Mouse (Mus musculus): ENCODE measurements at regions not wholly inside any gene's neighbourhood (a gene's known extent, or its start where the extent isn't known, plus 50 kb on each side); places are given as distances from the start of the nearest gene placed in this dataset.
"Not testable (repeated sequence)": the region's sequence is repeated elsewhere in the genome, so short reads cannot be mapped to it uniquely, and the experiment has no call there.

DNA sequence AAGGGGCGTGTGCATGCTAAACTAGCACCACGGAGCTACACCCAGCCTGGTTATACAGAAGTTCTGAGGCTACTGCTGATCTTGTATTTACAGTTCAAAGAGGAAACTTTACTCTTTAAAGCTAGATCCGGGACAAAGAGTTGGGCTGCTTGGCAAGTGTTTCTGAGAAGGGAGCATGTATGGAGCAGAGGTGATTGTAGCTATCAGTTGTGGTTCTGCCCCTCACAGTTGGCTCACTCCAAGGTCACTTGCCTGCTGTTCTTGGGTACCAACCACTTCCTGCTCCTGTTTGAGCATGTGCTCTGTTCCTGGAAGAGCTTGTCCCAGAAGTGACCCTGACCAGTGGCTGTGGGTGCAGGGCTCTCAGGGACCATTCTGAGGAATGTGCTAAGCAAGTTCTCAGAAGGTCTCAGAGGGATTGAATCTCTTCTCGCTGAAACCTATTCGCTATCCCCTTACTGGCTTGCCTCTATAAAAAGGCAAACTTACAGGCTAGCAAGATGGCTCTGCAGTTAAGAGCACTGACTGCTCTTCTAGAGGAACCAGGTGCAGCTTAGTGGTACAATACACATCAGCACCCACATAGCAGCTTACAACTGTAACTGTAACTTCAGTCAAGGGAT lies 94.9 kb upstream of the Max start:
- no peak for DNase-seq (ENCODE audit: low spot score in 2 of 2)

DNA sequence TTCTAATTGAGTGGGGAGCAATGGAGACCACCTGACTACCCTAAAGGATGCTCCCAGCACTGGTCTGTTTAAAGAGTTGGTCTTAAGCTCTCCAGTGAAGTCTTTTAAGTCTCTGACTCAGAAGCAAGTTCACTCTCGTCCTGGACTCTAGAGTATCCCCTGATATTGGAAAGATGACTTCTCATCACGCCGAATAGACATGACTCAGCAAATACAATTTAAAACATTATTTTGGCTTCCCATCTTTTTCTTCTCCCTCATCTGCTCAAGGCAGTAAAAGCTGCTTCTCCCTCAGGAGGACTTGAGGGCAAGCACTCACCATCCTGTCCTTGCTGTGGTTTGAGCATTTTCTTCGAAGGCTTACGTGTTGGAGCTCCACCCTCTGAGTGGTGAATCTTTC lies 92.7 kb upstream of the Max start:
- DNase-seq (ENCODE audit: low spot score in 2 of 2): no peak

DNA sequence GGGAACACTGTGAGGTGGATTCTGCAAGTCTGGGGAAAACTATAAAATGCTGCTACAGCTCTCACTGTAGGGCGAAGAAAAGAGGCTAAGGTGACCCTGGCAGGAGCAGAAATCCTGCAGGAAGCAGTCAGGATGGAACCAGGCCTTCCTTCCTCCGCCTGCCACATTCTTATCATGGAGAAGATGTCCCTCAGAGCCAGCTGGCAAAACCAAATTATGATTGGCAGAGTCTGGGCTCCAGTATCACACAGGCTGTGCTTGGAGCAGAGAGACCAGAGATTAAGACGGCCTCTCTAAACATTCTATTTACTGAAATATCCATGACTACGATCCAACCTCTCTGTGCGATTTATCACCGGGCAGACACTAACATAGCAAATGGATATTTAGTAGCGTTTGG lies 92.2 kb upstream of the Max start:
- DNase-seq (ENCODE audit: low spot score in 2 of 2): no peak

DNA sequence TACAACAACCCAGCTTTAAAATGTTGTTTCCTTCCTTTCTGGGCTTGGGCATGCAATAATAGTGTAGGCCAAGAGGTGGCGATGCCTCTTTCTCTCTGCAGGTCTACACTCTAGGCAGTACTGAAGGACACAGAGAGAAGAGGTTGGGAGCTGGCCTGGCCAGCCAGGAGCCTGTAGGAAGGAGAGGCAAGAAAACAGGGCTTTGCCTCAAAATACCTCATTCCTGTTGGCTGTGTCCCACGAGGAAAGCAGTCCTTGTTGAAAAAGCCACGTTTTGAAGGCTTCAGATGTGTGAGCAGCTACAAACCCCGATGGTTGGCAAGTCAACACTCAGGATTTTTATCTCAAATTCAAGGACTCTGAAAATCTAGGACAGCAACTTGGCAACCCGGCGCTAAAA lies 90.9 kb upstream of the Max start:
- DNase-seq (ENCODE audit: low spot score in 2 of 2): peak; percentile 24 to 27

DNA sequence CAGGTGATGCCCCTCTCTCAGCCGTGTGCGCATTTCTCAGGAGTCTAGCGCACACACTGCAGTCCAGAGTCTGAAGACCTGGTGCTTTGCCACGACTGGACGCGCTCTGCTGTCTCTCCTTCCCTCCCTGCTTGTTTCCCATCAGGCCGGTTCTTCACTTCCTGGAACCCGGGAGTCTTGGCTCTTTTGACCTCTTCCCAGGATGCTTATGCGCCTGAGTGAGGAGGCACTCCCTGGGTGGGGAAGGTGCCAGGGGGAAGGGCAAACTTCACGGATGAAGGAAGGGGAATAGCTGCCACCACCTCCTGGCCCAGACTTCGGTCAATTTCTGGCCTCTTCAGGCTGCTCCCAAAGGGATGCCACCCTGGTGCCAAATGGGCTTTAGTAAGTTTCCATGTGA lies 86.4 kb upstream of the Max start:
- DNase-seq (ENCODE audit: low spot score in 2 of 2): no peak

DNA sequence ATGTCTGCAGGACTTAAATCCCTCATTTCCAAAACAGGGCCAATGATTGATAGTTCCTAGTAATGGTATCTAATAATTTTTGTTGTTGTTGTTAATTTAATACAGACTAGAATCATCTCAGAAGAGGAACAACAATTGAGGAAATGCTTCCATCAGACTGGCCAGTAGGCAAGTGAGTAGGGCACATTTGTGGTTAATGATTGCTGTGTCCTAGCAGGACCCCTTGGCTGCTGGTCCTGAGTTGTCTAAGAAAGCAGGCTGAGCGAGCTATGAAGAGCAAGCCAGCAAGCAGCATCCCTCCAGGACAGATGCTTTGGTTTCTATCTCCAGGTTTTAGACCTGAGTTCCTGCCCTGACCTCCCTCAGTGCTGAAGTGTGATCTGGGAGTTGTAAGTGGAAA lies 85.3 kb upstream of the Max start:
- no peak for DNase-seq (ENCODE audit: low spot score in 2 of 2)

DNA sequence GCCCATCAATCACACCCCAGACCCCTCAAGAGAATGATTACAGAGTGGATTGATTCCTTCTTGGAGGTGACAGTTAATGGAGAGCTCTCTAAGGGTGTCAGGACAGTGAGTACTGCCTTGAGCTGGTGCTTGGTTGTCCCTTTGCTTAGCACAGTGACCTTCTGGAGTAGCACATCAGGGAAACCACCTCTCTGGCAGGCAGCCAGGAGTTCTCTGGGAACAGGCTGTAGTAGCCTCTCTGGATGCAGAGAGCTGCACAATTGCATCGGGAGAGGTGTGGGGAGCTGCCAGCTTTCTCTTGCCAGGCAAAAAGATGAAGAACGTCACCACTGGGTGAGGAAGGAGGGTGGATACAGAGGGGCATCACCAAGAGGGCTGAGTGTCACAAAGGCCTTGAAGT lies 84.0 kb upstream of the Max start:
- DNase-seq (ENCODE audit: low spot score in 2 of 2): no peak

DNA sequence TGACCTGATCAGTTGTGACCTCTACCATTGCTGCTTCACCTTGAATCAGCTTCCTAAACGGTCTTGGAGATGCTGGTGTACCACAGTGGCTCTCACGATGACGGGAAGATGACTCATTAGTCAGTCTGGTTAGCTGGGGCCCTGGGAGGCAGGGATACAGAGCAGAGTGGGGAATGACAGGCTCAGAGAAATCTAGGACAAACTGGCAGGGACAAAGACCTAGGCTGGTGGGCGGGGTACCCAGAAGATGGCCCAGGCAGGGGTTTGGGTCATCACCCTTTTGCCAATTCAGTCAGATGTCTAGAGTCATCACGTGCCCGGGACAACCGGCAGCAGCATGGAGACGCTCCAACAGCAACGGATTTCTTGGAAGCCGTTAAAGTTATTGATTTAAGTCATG lies 83.4 kb upstream of the Max start:
- no peak for DNase-seq (ENCODE audit: low spot score in 2 of 2)

DNA sequence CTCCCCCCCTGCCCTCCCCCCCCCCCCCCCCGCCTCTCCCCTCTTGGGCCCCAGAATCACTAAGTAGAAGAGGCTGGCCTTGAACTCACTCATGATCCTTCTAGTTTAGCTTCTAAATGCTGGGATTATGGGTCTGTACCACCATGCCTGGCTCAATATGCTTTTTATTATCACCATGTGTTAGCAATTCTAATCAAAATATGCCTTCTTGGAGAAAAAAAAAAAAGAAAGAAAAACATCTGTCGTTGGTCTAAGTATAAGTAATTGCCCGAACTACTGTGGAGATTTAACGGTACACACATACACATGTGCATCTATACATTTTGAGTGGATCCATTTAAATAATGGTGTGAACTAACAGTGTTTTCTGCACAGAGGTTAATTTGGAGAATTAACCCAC lies 80.4 kb upstream of the Max start:
- DNase-seq (ENCODE audit: low spot score in 2 of 2): no peak

DNA sequence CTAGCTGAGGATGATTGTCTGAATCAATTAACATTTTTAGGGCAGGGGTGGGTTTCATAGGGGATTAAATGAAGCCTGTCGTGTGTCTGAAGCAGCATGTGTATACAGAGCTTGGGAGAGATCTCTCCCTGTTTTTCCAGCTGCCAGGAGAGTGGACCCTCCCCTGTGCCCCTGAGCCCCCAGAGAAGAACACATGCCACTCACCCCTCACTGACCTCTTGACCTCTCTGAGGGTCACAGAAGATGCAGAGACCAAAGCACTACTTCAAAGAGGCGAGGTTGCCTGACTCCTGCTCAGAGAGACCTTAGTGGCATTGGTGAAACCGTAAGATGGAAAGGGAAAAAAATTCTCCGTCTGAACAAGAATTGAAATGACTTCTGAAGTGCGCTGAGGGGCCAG lies 79.1 kb upstream of the Max start:
- no peak for DNase-seq (ENCODE audit: low spot score in 2 of 2)

DNA sequence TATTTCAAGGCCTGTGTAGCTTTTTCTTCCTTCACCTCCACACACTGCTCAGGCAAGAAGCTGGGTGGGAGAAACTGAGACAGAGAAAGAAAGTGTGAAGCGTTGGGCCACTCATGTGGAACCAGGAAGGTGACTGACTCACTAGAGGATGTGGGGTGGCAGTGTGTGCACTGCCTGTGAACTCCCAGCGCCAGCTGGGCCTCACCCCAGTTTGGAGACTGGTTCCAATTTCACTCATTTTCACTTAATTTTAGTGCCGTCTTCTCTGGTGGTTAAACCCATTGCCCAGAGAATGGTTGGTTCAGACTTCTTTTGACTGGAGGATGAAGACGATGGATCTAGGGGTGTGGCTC lies 77.9 kb upstream of the Max start:
- DNase-seq (ENCODE audit: low spot score in 2 of 2): no peak

DNA sequence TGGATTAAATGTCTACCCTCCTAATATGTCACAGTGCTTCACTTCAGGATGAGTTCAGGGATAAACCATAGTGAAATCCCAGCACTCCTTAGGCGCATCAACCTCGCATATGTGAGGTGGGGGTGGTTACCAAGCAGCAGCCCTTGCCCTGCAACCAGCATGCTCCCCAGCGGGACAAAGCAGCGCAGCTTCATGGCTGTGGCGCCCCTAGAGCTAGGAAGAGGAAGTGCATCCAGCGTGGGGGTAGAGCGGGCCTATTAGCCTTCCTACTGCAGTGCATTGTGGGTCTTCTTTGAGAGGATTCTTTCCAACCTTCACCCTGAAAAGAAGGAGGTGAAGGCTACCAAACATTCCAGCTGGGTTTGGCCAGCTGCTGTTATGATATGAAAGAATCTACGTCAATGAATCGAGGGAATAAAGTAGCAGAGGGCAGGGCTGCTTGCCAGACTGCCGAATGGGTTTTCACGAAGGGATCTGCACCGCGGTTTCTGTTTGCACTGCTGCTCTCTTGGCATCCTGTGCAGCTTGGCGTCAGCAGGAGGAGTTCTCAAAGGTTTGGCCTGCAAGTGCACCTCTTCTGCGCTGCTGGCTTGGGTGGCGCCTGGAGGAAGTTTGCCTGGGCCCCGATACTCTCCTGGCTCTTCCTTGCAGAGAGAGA lies 77.4 kb upstream of the Max start:
- DNase-seq (ENCODE audit: low spot score in 2 of 2): no peak

DNA sequence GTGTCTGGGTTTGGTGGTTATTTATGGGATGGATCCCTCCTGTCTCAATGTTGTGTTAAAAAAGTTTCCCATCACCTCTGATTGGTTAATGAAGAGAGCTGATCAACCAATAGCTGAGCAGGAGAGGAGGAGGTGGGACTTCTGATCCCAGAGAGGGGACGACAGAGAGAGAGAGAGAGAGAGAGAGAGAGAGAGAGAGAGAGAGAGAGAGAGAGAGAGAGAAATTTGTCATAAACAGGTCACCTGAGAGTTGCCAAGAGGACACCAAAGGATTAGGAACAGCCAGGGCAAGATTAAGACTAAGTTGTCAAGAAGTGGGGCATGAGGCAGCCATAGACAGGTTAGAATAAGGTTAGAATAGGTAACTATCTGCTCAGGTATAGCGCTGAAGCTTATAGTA lies 73.7 kb upstream of the Max start:
- DNase-seq (ENCODE audit: low spot score in 2 of 2): no peak

DNA sequence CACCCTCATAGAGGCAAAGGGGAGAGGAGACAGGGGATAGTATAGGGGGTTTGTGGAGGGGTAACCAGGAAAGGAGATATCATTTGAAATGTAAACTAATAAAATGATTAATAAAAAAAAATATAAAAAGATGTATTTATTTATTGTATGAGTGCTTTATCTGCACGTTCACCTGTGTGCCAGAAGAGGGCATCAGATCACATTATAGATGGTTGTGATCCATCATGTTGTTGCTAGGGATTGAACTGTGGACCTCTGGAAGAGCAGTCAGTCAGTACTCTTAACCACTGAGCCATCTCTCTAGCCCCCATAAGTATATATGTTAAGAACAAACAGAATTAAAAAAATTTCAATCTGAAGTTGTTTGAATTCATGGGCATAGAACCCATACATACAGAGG lies 69.4 kb upstream of the Max start:
- no peak for DNase-seq (ENCODE audit: low spot score in 2 of 2)

DNA sequence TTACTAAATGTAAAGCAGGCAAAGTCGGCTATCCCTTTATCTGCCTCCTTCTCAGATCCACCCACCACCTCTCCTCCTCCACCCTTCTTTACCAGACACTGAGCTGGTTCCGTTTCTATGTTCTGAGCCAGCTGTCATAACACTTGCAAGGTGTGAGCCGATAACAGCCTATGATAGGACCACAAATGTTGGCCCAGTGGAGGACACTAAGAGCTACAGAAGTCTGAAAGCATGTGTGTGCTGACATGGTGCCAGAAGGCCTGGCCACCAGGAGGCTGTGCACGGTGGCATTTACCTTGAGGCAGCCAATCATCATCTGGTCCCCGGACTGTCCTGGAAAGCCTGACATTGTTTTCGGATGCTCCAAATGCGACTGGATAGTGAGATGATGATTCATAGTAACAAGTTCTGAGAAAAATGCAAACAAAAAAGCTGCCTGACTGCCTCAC lies 63.5 kb upstream of the Max start:
- DNase-seq (ENCODE audit: low spot score in 2 of 2): peak; percentile 23 to 37

DNA sequence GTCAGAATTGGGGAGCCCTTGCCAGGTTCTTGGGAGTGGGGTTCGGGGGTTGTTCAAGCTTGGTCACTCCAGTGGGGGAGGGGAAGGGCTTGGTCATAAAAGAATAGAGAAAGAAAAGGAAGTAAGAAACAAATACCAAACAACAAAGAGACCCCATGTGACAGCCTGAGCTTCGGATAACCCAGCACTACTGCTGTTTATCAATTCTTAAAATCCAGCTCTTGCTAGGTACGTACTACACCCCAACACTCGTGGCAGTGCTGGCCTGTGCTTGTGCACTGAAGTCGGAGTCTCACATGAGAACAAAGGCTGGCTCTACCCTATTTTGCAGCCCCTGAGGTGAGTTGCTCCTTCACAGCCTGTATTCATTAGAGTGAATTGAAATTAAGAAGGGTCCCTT lies 60.5 kb upstream of the Max start:
- DNase-seq (ENCODE audit: low spot score in 2 of 2): no peak

DNA sequence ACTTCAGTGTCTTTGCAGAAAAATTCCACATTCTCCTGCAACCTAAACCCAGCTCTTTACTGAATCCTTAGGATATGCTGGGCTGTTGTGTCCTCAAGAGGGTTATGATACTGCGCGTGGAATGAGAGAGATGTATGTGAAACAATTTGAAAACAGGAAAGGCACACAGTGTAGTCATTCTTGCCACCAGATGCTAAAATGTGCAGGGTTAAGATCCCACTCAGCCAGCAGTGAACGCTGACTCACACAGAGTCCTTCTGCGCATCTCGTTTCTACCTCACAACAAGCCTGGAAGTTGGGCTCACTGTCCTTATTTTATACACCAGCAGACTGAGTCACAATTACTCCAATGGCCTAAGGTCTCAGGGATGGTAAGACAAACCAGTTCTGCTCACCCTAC lies 59.9 kb upstream of the Max start:
- no peak for DNase-seq (ENCODE audit: low spot score in 2 of 2)

DNA sequence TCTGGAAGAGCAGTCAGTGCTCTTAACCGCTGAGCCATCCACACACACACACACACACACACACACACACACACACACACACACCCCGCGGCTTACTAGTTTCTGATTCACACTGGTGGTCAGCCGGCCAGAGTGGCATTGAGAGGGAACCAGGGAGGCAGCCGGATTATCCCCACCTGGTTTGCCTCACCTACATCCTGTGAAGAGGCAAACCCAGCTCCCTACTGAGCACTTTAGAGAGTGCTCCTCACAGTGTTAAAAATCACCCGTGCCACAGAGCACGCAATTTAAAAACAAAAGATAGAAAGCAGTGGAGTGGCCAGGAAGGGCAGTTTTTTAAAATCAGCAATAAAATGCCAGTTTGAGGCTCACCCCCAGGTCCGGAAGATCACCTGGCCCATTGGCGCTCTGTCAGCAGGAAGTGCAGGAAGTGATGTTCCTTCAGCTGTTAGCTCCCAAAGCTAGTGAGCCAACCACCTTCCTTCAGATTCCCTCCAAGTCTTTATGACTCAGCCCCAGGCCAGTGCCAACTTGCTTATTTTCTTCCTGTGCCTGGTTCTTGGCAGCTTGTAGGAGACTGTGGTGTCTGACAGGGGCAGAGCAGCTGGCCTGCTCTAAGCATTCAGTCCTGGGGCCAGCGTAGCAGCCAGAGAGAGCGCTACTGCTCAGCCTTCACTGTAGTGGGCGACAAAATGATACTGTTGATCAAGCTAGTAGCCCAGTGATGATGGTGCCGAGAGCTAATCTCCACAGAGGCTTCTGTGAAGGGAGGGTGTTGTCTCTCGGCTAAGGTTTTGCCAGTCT lies 57.9 kb upstream of the Max start:
- DNase-seq (ENCODE audit: low spot score in 2 of 2): peak; percentile 47 to 73

DNA sequence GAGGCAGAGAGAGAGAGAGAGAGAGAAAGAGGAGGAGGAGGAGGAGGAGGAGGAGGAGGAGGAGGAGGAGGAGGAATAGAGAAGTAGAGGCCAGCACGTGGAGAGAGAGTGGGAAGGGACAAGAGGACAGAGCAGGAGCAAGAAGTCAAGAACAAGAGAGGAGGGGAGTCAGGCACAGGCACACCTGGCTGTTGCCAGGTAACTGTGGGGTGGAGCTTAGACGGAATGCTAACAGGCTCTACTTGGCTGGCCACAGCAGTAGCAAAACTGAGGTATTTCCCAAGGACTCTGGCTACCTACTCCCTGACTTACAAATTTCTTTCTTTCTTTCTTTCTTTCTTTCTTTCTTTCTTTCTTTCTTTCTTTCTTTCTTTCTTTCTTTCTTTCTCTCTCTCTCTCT lies 57.1 kb upstream of the Max start:
- not testable (repeated sequence) for DNase-seq (ENCODE audit: low spot score in 2 of 2)

DNA sequence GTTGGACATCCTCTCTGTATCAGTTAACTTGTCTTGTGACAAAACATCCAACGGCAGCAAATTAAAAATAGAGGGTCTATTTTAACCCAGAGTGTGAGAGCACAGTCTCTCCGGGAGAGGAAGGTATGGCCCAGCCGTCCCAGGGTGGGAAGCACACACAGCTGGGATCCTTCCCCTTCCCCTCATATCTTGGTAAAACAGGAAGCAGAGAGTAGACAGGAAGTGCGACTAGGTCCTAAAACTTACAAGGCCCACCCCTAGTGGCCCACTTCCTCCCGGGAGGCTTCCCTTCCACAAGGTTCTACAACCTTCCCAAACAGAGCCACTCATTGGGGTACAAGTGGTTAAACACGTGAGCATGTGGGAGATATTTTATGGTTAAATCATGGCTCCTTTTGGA lies 56.4 kb upstream of the Max start:
- DNase-seq (ENCODE audit: low spot score in 2 of 2): no peak

DNA sequence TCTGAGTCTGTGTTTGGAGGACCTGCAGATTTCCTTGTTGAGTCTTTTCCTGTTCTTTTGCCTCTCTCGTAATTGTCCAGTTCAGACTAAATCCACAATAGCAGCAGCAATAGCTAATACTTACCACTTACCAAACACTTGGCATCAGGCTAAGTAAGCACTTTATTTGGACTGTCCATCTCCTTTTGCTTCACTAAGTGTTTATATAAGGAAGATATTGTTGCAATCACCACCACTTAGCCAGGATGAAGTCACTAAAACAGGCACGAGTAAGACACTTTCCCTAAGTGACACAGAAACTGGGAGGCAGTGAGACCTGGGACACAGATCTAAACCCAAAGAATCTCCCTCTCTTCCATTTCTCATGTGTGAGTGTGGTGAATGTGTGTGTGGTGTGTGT lies 52.9 kb upstream of the Max start:
- DNase-seq (ENCODE audit: low spot score in 2 of 2): no peak
